Mouse (Mus musculus) liver, adult 2 months (tissue): Measurements from ENCODE around the gene Fcgr4. TPM values are rescaled to one million over a fixed set of nuclear protein-coding genes. Genes with fewer than 3 reads are reported as not detected.

Experiments used
- DNase-seq: peaks from one replicate; pipeline ENCODE4 v3.0.0-alpha.2; 2011; ENCODE audit warnings: low read depth, low spot score; ENCODE audit errors: extremely low read depth
- H3K27ac ChIP-seq: fragments of 200-500 bp; replicated peaks from 2 replicates; pipeline ENCODE4 v1.5.1; 2012; ENCODE audit warnings: low read depth, mild to moderate bottlenecking, control low read depth, inconsistent platforms, low read length; ENCODE audit not compliant: insufficient read depth
- H3K27me3 ChIP-seq: fragments of 200-500 bp; 2 replicates; pipeline ENCODE4 v1.6.1; 2012; ENCODE audit warnings: mild to moderate bottlenecking, moderate library complexity, low read length, inconsistent platforms; ENCODE audit not compliant: control insufficient read depth, insufficient read depth
- H3K36me3 ChIP-seq: fragments of 200-500 bp; 2 replicates; pipeline ENCODE4 v1.6.1; 2012; ENCODE audit warnings: low read length, inconsistent platforms; ENCODE audit not compliant: control insufficient read depth, insufficient read depth
- H3K4me1 ChIP-seq: fragments of 200-500 bp; 2 replicates; pipeline ENCODE4 v1.6.1; 2011; ENCODE audit warnings: low read length; ENCODE audit not compliant: control insufficient read depth, insufficient read depth
- H3K4me3 ChIP-seq: fragments of 200-500 bp; 2 replicates; pipeline ENCODE4 v1.5.1; 2011; ENCODE audit warnings: low read depth, mild to moderate bottlenecking, control low read depth, low read length, moderate library complexity; ENCODE audit not compliant: insufficient read depth
- H3K79me2 ChIP-seq: fragments of 200-500 bp; 2 replicates; pipeline ENCODE4 v1.6.1; 2012; ENCODE audit warnings: inconsistent platforms, mild to moderate bottlenecking, low read length, moderate library complexity; ENCODE audit not compliant: control insufficient read depth, insufficient read depth
- H3K9ac ChIP-seq: fragments of 200-500 bp; 2 replicates; pipeline ENCODE4 v1.6.1; 2012; ENCODE audit warnings: low read depth, mild to moderate bottlenecking, control low read depth, inconsistent platforms, low read length
- CTCF ChIP-seq: fragments of 200-500 bp; IDR thresholded peaks from 2 replicates; pipeline ENCODE4 v1.5.1; 2011; ENCODE audit warnings: low read depth, low read length, control low read depth
- POLR2A ChIP-seq: fragments of 200-500 bp; IDR thresholded peaks from 2 replicates; pipeline ENCODE4 v1.6.1; 2011; ENCODE audit warnings: low read length, control low read depth; ENCODE audit not compliant: insufficient read depth; ENCODE audit errors: extremely low read depth
- WGBS: fragments of 180-500 bp; shearing (Covaris S2); methylation state at CpG from one replicate; pipeline ENCODE4 v1.1.7; 2018; 5-methylcytosine and 5-hydroxymethylcytosine counted together
- polyA plus RNA-seq: library from polyadenylated mRNA; depleted of rRNA; stranded (reverse); fragments of >200 nt; gene quantifications from 2 replicates; pipeline ENCODE4 v1.2.3, GENCODE M21; 2012
- total RNA-seq: library from RNA; depleted of rRNA; stranded (reverse); fragments of >200 nt; gene quantifications from 2 replicates; pipeline ENCODE4 v1.2.3, GENCODE M21; 2014

Gene Fcgr4
- total and polyA plus RNA-seq, 2 experiments = 4.5 to 10.3 TPM

- TF ChIP-seq POLR2A = no peak
- no peak for TF ChIP-seq CTCF
- no peaks in the 10 kb centered on the region for H3K27me3 ChIP-seq
- peaks cover 6% of the 10 kb centered on the region for H3K4me1 ChIP-seq
- H3K4me3 ChIP-seq = peak overlapping the region; percentile 84
- under 1% methylated on average over 47 of the region's 47 CpGs for whole genome bisulfite sequencing
- peak; percentile 70 for DNase-seq
- no peaks in the 10 kb centered on the region for H3K79me2 ChIP-seq
- peak overlapping the region; percentile 78 for H3K9ac ChIP-seq
- H3K27ac ChIP-seq = peak overlapping the region; percentile 78
- H3K36me3 ChIP-seq = no peaks in the 10 kb centered on the region
Observed at GRCm38 (mm10) chr1:171037861-171038721, 19.4 kb downstream of the Fcgr4 start.

GRCm38 (mm10) chr1:171039135-171039534 lies 20.4 kb downstream of the Fcgr4 start:
- TF ChIP-seq POLR2A = no peak
- no peak for TF ChIP-seq CTCF
- H3K4me1 ChIP-seq = peaks cover 4% of the 10 kb centered on the region; the same call in 1 of the 2 replicates

DNA sequence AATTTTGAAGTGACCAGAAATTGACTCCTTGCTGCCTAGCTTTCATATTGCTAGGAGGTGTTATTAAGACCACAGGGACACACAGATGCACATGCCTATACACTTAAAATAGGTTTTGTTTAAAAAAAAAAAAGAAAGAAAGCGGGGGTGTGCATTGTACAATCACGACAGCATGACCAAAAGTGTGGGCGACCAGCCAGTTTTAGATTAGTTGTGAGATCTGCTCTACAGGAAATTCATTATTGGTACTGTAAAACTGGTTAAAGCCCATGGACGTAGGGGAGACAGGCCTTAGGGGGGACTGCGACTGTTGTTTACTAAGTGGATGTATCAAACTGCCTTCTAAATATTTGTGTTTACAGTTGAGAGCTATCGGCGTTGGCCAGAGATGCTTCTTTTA lies 21.2 kb downstream of the Fcgr4 start:
- no peak overlapping the region for H3K27ac ChIP-seq
- H3K36me3 ChIP-seq = no peaks in the 10 kb centered on the region
- TF ChIP-seq CTCF = no peak
- TF ChIP-seq POLR2A = no peak
- 82% methylated on average over 7 of the region's 7 CpGs for WGBS
- no peaks in the 10 kb centered on the region for H3K79me2 ChIP-seq
- no peaks in the 10 kb centered on the region for H3K27me3 ChIP-seq
- no peak for DNase-seq
- H3K9ac ChIP-seq = no peak overlapping the region
- no peak overlapping the region for H3K4me3 ChIP-seq
- peaks cover 4% of the 10 kb centered on the region; the same call in 1 of the 2 replicates for H3K4me1 ChIP-seq

More at GRCm38 (mm10) chr1:171039135-171039534, 20.4 kb downstream of the Fcgr4 start:
- Histone ChIP-seq H3K9ac (no peak overlapping the region), H3K27me3 (no peaks in the 10 kb centered on the region), H3K27ac (no peak overlapping the region), H3K36me3 (no peaks in the 10 kb centered on the region), H3K4me3 (no peak overlapping the region), H3K79me2 (no peaks in the 10 kb centered on the region)
- whole genome bisulfite sequencing = 79% methylated on average over 6 of the region's 6 CpGs
- DNase-seq = no peak

DNA sequence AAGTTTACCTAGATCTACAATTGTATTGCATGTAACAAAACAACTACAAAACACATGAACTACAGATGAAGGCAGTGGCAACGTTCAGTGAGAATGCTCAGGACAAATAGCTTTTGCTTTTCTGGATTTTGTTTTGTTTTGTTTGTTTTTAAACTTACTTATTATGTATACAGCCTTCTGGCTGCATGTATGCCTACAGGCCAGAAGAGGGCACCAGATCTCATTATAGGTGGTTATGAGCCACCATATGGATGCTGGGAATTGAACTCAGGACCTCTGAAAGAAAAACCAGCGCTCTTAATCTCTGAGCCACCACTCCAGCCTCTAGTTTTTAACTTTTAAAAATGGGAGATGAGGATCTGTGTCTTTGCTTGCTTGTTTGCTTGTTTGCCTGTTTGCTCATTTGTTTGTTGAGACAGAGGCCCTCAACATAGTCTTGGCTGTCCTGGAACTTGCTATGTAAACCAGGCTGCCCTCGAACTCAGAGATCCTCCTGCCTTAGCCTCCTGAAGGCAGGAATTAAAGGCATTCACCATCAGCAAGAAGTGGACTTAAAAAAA lies 25.0 kb downstream of the Fcgr4 start:
- WGBS = 72% methylated on average over 3 of the region's 3 CpGs
- Histone ChIP-seq H3K4me1 (0 out of 2 replicates have a peak, but pooled peaks cover 1% of the 10 kb centered on the region), H3K27ac (no peak overlapping the region), H3K4me3 (no peak overlapping the region), H3K79me2 (no peaks in the 10 kb centered on the region), H3K27me3 (no peaks in the 10 kb centered on the region), H3K36me3 (no peaks in the 10 kb centered on the region), H3K9ac (no peak overlapping the region)
- TF ChIP-seq POLR2A = no peak
- TF ChIP-seq CTCF = no peak
- DNase-seq = no peak

DNA sequence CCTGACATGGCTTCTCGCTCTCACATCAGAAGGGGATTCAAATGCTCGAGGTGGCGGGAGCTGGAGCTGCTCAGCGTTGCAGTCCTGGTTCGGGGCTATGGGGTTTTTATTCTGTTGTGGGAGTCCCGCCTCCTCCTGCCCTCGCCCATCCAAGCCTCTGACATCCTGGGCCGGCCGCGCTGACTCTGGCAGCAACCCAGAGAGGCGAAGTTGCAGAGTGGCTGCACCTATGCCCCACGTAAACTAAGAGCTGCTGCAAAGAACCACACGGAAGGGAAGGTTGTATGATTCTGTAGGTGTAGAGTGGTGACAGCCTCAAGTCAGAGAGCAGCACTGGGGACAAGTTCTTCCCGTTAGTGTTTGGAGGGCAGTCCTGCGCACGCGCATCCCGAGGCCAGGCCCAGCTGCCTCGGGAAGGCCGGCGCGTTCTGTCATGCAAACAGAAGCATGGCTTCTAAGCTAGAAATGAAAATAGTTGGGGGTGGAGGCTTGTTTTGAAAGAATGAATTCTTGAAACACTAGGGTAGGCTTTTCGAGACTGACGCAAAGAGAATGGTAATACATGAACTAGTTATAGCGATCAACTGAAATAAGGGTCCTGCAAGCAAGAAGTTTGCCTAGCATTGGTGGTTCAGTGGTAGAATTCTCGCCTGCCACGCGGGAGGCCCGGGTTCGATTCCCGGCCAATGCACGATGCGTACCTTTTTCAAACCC lies 25.8 kb downstream of the Fcgr4 start:
- under 1% methylated on average over 33 of the region's 33 CpGs for WGBS
- TF ChIP-seq POLR2A = 0 out of 2 replicates have a peak, but pooled peaks have one; percentile 6
- no peak for TF ChIP-seq CTCF
- Histone ChIP-seq H3K4me3 (peak overlapping the region; percentile 67), H3K79me2 (no peaks in the 10 kb centered on the region), H3K9ac (peak overlapping the region; percentile 45), H3K27ac (peak overlapping the region; percentile 39), H3K27me3 (no peaks in the 10 kb centered on the region), H3K36me3 (no peaks in the 10 kb centered on the region), H3K4me1 (0 out of 2 replicates have a peak, but pooled peaks cover 1% of the 10 kb centered on the region)
- DNase-seq = peak; percentile 80
